Mouse (Mus musculus): ENCODE results near the gene Zbtb21.

Zbtb21 gene

GRCm38 (mm10) chr16:97941844-97942243, 20.6 kb downstream of the Zbtb21 start:
- no peak for DNase-seq

GRCm38 (mm10) chr16:97940471-97940973, 21.9 kb downstream of the Zbtb21 start:
- DNase-seq = no peak

GRCm38 (mm10) chr16:97935815-97936214, 26.6 kb downstream of the Zbtb21 start:
- no peak for DNase-seq

GRCm38 (mm10) chr16:97930231-97930630, 32.2 kb downstream of the Zbtb21 start:
- no peak for DNase-seq

GRCm38 (mm10) chr16:97929520-97929919, 32.9 kb downstream of the Zbtb21 start:
- DNase-seq = no peak

GRCm38 (mm10) chr16:97927331-97927938, 35.0 kb downstream of the Zbtb21 start:
- no peak for DNase-seq

- DNase-seq = no peak
Observed at GRCm38 (mm10) chr16:97926381-97926780, 36.0 kb downstream of the Zbtb21 start.

GRCm38 (mm10) chr16:97925760-97926159, 36.7 kb downstream of the Zbtb21 start:
- DNase-seq = no peak

GRCm38 (mm10) chr16:97923700-97924099, 38.7 kb downstream of the Zbtb21 start:
- no peak for DNase-seq

- no peak for DNase-seq
Observed at GRCm38 (mm10) chr16:97922779-97923126, 39.7 kb downstream of the Zbtb21 start.

GRCm38 (mm10) chr16:97921961-97922778, 40.3 kb downstream of the Zbtb21 start:
- DNase-seq = peak; percentile 90 to 91

- DNase-seq = no peak
Observed at GRCm38 (mm10) chr16:97920621-97921020, 41.8 kb downstream of the Zbtb21 start.

- no peak for DNase-seq
Observed at GRCm38 (mm10) chr16:97919793-97920192, 42.6 kb downstream of the Zbtb21 start.

GRCm38 (mm10) chr16:97912873-97913272, 49.5 kb downstream of the Zbtb21 start:
- DNase-seq = no peak

- no peak for DNase-seq
Observed at GRCm38 (mm10) chr16:97909356-97909755, 53.1 kb downstream of the Zbtb21 start.

GRCm38 (mm10) chr16:97907496-97907895, 54.9 kb downstream of the Zbtb21 start:
- no peak for DNase-seq

- DNase-seq = no peak
Observed at GRCm38 (mm10) chr16:97906337-97906736, 56.1 kb downstream of the Zbtb21 start.

- DNase-seq = no peak
Observed at GRCm38 (mm10) chr16:97905449-97905991, 56.9 kb downstream of the Zbtb21 start.

GRCm38 (mm10) chr16:97904035-97904434, 58.4 kb downstream of the Zbtb21 start:
- no peak for DNase-seq

GRCm38 (mm10) chr16:97897346-97898024, 64.9 kb downstream of the Zbtb21 start:
- no peak for DNase-seq
